Mouse (Mus musculus): Measurements from ENCODE around the gene Ccdc163. TPM values are rescaled to one million over a fixed set of nuclear protein-coding genes. Genes with fewer than 3 reads are reported as not detected.
A peak's percentile ranks its signal among the peaks of the same experiment; 100 is the strongest.

The Ccdc163 gene
- polyA plus RNA-seq, 1 experiment from 2014 or later, result 9.1 TPM

DNA sequence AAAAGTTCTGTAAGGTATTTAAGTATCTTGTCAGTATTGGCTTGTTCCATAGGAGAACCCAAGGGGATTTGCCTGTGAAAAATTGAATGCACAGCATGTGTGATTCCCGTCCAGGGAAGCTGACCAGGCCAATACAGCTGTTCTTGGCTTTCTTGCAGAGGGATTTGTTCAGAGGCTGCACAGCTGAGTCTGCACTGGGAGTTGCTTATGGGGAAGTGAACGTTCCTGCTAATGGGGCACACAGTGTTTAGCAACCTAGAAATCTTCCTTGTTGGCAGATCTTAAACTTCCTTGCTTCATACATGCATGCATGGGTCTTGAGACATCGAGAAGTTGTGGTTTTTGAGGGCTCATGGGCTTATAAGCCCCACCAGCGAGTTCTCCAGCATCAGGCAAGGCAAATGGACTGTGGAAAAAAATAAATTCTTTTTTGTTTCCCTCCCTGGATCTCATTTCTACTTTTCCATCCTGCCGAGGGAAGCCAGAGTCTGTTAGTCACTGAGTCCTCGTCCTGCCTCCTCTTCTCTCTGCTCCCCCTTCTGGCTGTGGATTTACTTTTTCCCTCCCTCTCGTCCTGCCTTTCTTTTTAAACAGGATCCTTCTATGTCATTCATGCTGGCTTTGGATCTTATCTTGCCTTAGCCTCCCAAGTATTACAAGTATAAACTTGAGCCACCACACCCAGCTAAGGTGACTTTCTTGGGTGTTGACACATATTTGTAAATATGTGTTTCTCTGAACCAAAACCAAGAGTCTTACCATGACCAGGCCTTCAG, 79.9 kb downstream of the Ccdc163 start:
- no peak for ATAC-seq
- no peaks in the 10 kb centered on the region; the same call in 1 of the 2 replicates for H3K36me3 ChIP-seq (ENCODE audit: control insufficient read depth, insufficient read depth)
- 50% methylated on average over 7 of the region's 7 CpGs for WGBS
- no peak overlapping the region for H3K27ac ChIP-seq (ENCODE audit: low read depth, low read length)
- H3K9me3 ChIP-seq (ENCODE audit: control insufficient read depth), result no peaks in the 10 kb centered on the region
- H3K4me2 ChIP-seq (replicated peaks; ENCODE audit: low read depth), result no peak overlapping the region
- H3K27me3 ChIP-seq (replicated peaks; ENCODE audit: control insufficient read depth, insufficient read depth, low read length), result no peaks in the 10 kb centered on the region
- H3K9ac ChIP-seq (ENCODE audit: low read depth, low read length), result no peak overlapping the region
- H3K4me1 ChIP-seq (replicated peaks; ENCODE audit: control insufficient read depth, insufficient read depth, low read length), result no peaks in the 10 kb centered on the region
- TF ChIP-seq CTCF (IDR thresholded peaks at IDR 0.05; ENCODE audit: low read depth), result peak; percentile 32; the same call in 1 of the 2 replicates
- H3K4me3 ChIP-seq (ENCODE audit: low read depth, low read length), result no peak overlapping the region

DNA sequence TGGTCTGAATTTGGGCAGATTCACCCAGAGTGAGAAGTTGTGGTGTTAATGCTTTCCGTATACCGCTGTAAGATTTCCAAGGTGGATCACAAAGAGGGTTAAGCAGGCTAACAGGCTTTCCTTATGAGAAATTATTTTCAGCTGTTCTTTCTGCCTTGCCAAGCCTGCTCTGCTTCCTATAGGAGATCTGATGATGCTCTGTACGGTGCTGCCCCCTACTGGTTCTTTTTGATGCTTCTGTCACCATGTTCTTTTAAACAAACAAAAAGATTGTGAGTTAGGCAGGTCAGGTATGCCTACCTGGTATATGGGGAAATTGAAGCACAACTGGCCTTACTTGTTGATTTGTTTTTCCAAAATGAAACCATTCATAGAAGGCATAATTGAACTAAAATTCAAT, 80.6 kb downstream of the Ccdc163 start:
- Histone ChIP-seq H3K9ac (ENCODE audit: low read depth, low read length) (no peak overlapping the region), H3K9me3 (ENCODE audit: control insufficient read depth) (no peaks in the 10 kb centered on the region), H3K27me3 (replicated peaks; ENCODE audit: control insufficient read depth, insufficient read depth, low read length) (no peaks in the 10 kb centered on the region), H3K4me2 (replicated peaks; ENCODE audit: low read depth) (no peak overlapping the region), H3K4me1 (replicated peaks; ENCODE audit: control insufficient read depth, insufficient read depth, low read length) (no peaks in the 10 kb centered on the region), H3K27ac (ENCODE audit: low read depth, low read length) (no peak overlapping the region), H3K36me3 (ENCODE audit: control insufficient read depth, insufficient read depth) (no peaks in the 10 kb centered on the region; the same call in 1 of the 2 replicates), H3K4me3 (ENCODE audit: low read depth, low read length) (no peak overlapping the region)
- TF ChIP-seq CTCF (IDR thresholded peaks at IDR 0.05; ENCODE audit: low read depth), result peak; percentile 93
- ATAC-seq, result peak; percentile 51; the same call in 1 of the 2 replicates
- WGBS, result 7% methylated on average over 3 of the region's 3 CpGs

DNA sequence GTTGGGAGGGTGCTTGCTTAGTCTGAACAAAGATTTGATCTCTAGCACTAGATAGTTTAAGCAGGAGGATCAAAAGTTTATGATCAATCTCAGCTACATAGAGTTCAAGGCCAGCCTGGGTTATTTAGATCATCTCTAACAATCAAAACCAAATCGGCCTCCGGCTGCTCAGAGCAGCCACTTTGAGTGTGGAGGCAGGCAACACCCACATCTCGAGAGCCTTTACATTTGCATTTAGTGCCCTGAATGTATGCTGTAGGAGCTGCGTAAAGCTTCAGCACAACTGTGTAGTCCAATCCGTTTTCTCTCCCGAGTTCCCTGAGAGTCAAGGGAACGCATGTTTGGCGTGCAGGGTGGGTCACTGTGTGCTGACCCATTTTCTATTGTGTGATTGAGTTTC, 84.1 kb downstream of the Ccdc163 start:
- Histone ChIP-seq H3K27me3 (replicated peaks; ENCODE audit: control insufficient read depth, insufficient read depth, low read length) (no peaks in the 10 kb centered on the region), H3K4me3 (ENCODE audit: low read depth, low read length) (no peak overlapping the region), H3K9me3 (ENCODE audit: control insufficient read depth) (no peaks in the 10 kb centered on the region), H3K36me3 (ENCODE audit: control insufficient read depth, insufficient read depth) (no peaks in the 10 kb centered on the region; the same call in 1 of the 2 replicates), H3K4me2 (replicated peaks; ENCODE audit: low read depth) (no peak overlapping the region), H3K4me1 (replicated peaks; ENCODE audit: control insufficient read depth, insufficient read depth, low read length) (0 out of 2 replicates have a peak, but pooled peaks cover 2% of the 10 kb centered on the region), H3K9ac (ENCODE audit: low read depth, low read length) (no peak overlapping the region), H3K27ac (ENCODE audit: low read depth, low read length) (no peak overlapping the region)
- TF ChIP-seq CTCF (IDR thresholded peaks at IDR 0.05; ENCODE audit: low read depth), result no peak
- WGBS, result 80% methylated on average over 8 of the region's 8 CpGs
- no peak for ATAC-seq

DNA sequence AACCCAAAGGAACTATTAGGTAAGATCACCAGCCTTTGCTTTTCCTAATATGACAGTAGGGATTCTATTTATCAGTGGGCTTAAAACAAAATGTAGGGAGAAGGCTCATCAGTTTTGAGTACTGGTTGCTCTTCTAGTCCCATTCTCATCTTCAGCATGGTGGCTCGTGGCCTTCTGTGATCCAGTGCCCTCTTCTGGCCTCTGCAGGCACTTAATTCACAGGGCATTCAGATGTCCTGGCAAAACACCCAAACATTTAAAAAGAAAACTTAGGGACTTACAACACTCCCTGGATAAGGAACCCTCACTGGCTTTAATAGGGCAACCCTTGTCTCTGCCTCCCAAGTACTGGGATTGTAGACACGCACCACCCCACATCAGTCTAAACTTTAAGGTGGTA, 86.0 kb downstream of the Ccdc163 start:
- 0 out of 2 replicates have a peak, but pooled peaks cover 2% of the 10 kb centered on the region for H3K4me1 ChIP-seq (replicated peaks; ENCODE audit: control insufficient read depth, insufficient read depth, low read length)
- peak; percentile 49 for TF ChIP-seq CTCF (IDR thresholded peaks at IDR 0.05; ENCODE audit: low read depth)
- H3K36me3 ChIP-seq (ENCODE audit: control insufficient read depth, insufficient read depth), result no peaks in the 10 kb centered on the region; the same call in 1 of the 2 replicates
- ATAC-seq, result no peak
- no peaks in the 10 kb centered on the region for H3K9me3 ChIP-seq (ENCODE audit: control insufficient read depth)
- no peak overlapping the region for H3K4me2 ChIP-seq (replicated peaks; ENCODE audit: low read depth)
- no peak overlapping the region for H3K9ac ChIP-seq (ENCODE audit: low read depth, low read length)
- 78% methylated on average over 2 of the region's 2 CpGs for WGBS
- H3K27me3 ChIP-seq (replicated peaks; ENCODE audit: control insufficient read depth, insufficient read depth, low read length), result no peaks in the 10 kb centered on the region
- H3K4me3 ChIP-seq (ENCODE audit: low read depth, low read length), result no peak overlapping the region
- no peak overlapping the region for H3K27ac ChIP-seq (ENCODE audit: low read depth, low read length)

- H3K36me3 ChIP-seq (ENCODE audit: control insufficient read depth, insufficient read depth), result peaks cover 8% of the 10 kb centered on the region; the same call in 1 of the 2 replicates
- peak; percentile 55 for ATAC-seq
- 0 out of 2 replicates have a peak, but pooled peaks cover 2% of the 10 kb centered on the region for H3K4me1 ChIP-seq (replicated peaks; ENCODE audit: control insufficient read depth, insufficient read depth, low read length)
- 21% methylated on average over 1 of the region's 1 CpGs for WGBS
- no peak overlapping the region for H3K9ac ChIP-seq (ENCODE audit: low read depth, low read length)
- H3K27ac ChIP-seq (ENCODE audit: low read depth, low read length), result no peak overlapping the region
- H3K4me2 ChIP-seq (replicated peaks; ENCODE audit: low read depth), result no peak overlapping the region; the same call in 1 of the 2 replicates
- no peaks in the 10 kb centered on the region for H3K9me3 ChIP-seq (ENCODE audit: control insufficient read depth)
- H3K27me3 ChIP-seq (replicated peaks; ENCODE audit: control insufficient read depth, insufficient read depth, low read length), result no peaks in the 10 kb centered on the region
- no peak overlapping the region for H3K4me3 ChIP-seq (ENCODE audit: low read depth, low read length)
- TF ChIP-seq CTCF (IDR thresholded peaks at IDR 0.05; ENCODE audit: low read depth), result no peak
Measured at GRCm38 (mm10) chr4:116796442-116797110, 88.3 kb downstream of the Ccdc163 start.

DNA sequence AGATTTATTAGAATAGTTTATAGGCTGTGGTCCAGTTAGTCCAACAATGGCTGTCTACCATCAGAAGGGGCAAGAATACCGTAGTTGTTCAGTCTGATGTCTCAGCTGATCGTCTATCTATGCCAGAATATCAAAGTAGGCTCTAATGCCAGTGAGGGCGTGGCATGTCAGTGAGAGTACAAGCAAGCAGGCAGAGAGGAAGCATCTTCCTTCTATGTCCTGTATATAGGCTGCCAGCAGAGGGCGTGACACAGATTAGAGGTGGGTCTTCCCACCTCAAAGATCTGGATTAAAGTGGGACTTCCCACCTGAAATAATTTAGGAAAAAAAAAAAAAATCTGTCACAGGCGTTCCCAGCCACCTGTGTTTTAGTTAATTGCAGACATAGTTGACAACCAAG, 91.6 kb downstream of the Ccdc163 start:
- 36% methylated on average over 5 of the region's 5 CpGs for WGBS
- no peaks in the 10 kb centered on the region for H3K9me3 ChIP-seq (ENCODE audit: control insufficient read depth)
- no peak overlapping the region for H3K27ac ChIP-seq (ENCODE audit: low read depth, low read length)
- peaks cover 39% of the 10 kb centered on the region for H3K36me3 ChIP-seq (ENCODE audit: control insufficient read depth, insufficient read depth)
- peak; percentile 65 for TF ChIP-seq CTCF (IDR thresholded peaks at IDR 0.05; ENCODE audit: low read depth)
- no peak for ATAC-seq
- 0 out of 2 replicates have a peak, but pooled peaks cover 2% of the 10 kb centered on the region for H3K4me1 ChIP-seq (replicated peaks; ENCODE audit: control insufficient read depth, insufficient read depth, low read length)
- no peak overlapping the region for H3K4me3 ChIP-seq (ENCODE audit: low read depth, low read length)
- no peak overlapping the region for H3K9ac ChIP-seq (ENCODE audit: low read depth, low read length)
- no peaks in the 10 kb centered on the region for H3K27me3 ChIP-seq (replicated peaks; ENCODE audit: control insufficient read depth, insufficient read depth, low read length)
- H3K4me2 ChIP-seq (replicated peaks; ENCODE audit: low read depth), result no peak overlapping the region

Other genes with a start within 250 kb of the Ccdc163 start
- gene Mast2, start 244.3 kb upstream of the Ccdc163 start, polyA plus RNA-seq (2015; fragmentation: Nextera tagmentation; extraction: Ambion mirVana), result 9.6 TPM in 2 replicates
- 8.8 and 9.1 TPM in 2 replicates for gene Ipp, start 201.0 kb upstream of the Ccdc163 start, polyA plus RNA-seq (2015; fragmentation: Nextera tagmentation; extraction: Ambion mirVana)
- gene Tmem69, start 152.6 kb upstream of the Ccdc163 start, polyA plus RNA-seq (2015; fragmentation: Nextera tagmentation; extraction: Ambion mirVana), result 17.0 and 19.1 TPM in 2 replicates
- gene Gpbp1l1, start 150.9 kb upstream of the Ccdc163 start, polyA plus RNA-seq (2015; fragmentation: Nextera tagmentation; extraction: Ambion mirVana), result 31.3 and 33.9 TPM in 2 replicates
- gene Ccdc17, start 111.9 kb upstream of the Ccdc163 start, polyA plus RNA-seq (2015; fragmentation: Nextera tagmentation; extraction: Ambion mirVana), result 4.1 and 6.1 TPM in 2 replicates
- 36.9 and 38.6 TPM in 2 replicates for gene Nasp, start 80.6 kb upstream of the Ccdc163 start, polyA plus RNA-seq (2015; fragmentation: Nextera tagmentation; extraction: Ambion mirVana)
- gene Akr1a1, start 56.8 kb upstream of the Ccdc163 start, polyA plus RNA-seq (2015; fragmentation: Nextera tagmentation; extraction: Ambion mirVana), result 860 and 870 TPM in 2 replicates
- gene Prdx1, start 23.0 kb upstream of the Ccdc163 start, polyA plus RNA-seq (2015; fragmentation: Nextera tagmentation; extraction: Ambion mirVana), result 1,180 and 1,265 TPM in 2 replicates
- gene Mmachc, start 103 bp upstream of the Ccdc163 start, polyA plus RNA-seq (2015; fragmentation: Nextera tagmentation; extraction: Ambion mirVana), result 5.9 and 6.3 TPM in 2 replicates
- gene Tesk2, start 12.4 kb downstream of the Ccdc163 start, polyA plus RNA-seq (2015; fragmentation: Nextera tagmentation; extraction: Ambion mirVana), result 6.6 and 6.9 TPM in 2 replicates
- 13.3 and 14.7 TPM in 2 replicates for gene Toe1, start 99.1 kb downstream of the Ccdc163 start, polyA plus RNA-seq (2015; fragmentation: Nextera tagmentation; extraction: Ambion mirVana)
- 2.6 and 2.9 TPM in 2 replicates for gene Mutyh, start 99.2 kb downstream of the Ccdc163 start, polyA plus RNA-seq (2015; fragmentation: Nextera tagmentation; extraction: Ambion mirVana)
- 0.51 and 0.99 TPM in 2 replicates for gene Hpdl, start 113.2 kb downstream of the Ccdc163 start, polyA plus RNA-seq (2015; fragmentation: Nextera tagmentation; extraction: Ambion mirVana)
- 1.9 and 2.1 TPM in 2 replicates for gene Zswim5, start 168.9 kb downstream of the Ccdc163 start, polyA plus RNA-seq (2015; fragmentation: Nextera tagmentation; extraction: Ambion mirVana)